Mouse (Mus musculus) MEL (cell line): Measurements from ENCODE around the gene Hcfc2. TPM values are rescaled to one million over a fixed set of nuclear protein-coding genes. Genes with fewer than 3 reads are reported as not detected.

Experiments used
- DNase-seq: peaks from one replicate; pipeline ENCODE4 v3.0.0; 2011; ENCODE audit warnings: low read depth, low spot score
- H3K27ac ChIP-seq: 2 replicates; pipeline ENCODE4 v1.5.1; 2012; ENCODE audit warnings: low read depth, mild to moderate bottlenecking, control low read depth, low read length, moderate library complexity; ENCODE audit not compliant: control insufficient read depth
- H3K27me3 ChIP-seq, 2 experiments: fragments of 150-350 bp in 1 of 2; sonication (generic) in 1 of 2; 2 replicates each; pipeline ENCODE4 v1.6.1; 2012; ENCODE audit warnings: low read length in 2 of 2, mild to moderate bottlenecking in 2 of 2, improper control_type of control experiment in 1 of 2, moderate library complexity in 1 of 2; ENCODE audit not compliant: insufficient read depth in 2 of 2, control insufficient read depth in 1 of 2
- H3K36me3 ChIP-seq, 2 experiments: 2 replicates each; pipeline ENCODE4 v1.6.1; 2012 to 2014; ENCODE audit warnings: low read length in 2 of 2, improper control_type of control experiment in 1 of 2, inconsistent platforms in 1 of 2, mild to moderate bottlenecking in 1 of 2; ENCODE audit not compliant: insufficient read depth in 2 of 2, control insufficient read depth in 1 of 2
- H3K4me1 ChIP-seq, 2 experiments: fragments of 150-350 bp in 1 of 2; sonication (generic) in 1 of 2; 2 replicates each; pipeline ENCODE4 v1.6.1; 2012; ENCODE audit warnings: low read length in 2 of 2, improper control_type of control experiment in 1 of 2, mild to moderate bottlenecking in 1 of 2; ENCODE audit not compliant: insufficient read depth in 2 of 2, control insufficient read depth in 1 of 2
- H3K4me3 ChIP-seq, 2 experiments: fragments of 150-350 bp in 1 of 2; sonication (generic) in 1 of 2; 2 replicates each; pipeline ENCODE4 v1.5.1; 2012; ENCODE audit warnings: low read depth in 2 of 2, low read length in 2 of 2, mild to moderate bottlenecking in 2 of 2, moderate library complexity in 2 of 2, control low read depth in 1 of 2, improper control_type of control experiment in 1 of 2; ENCODE audit not compliant: control insufficient read depth in 1 of 2, insufficient read depth in 1 of 2
- H3K79me2 ChIP-seq: 2 replicates; pipeline ENCODE4 v1.6.1; 2012; ENCODE audit warnings: mild to moderate bottlenecking, low read length, moderate library complexity; ENCODE audit not compliant: control insufficient read depth, poor library complexity, insufficient read depth
- H3K9ac ChIP-seq: 2 replicates; pipeline ENCODE4 v1.6.1; 2012; ENCODE audit warnings: low read depth, mild to moderate bottlenecking, control low read depth, low read length, moderate library complexity; ENCODE audit not compliant: control insufficient read depth, poor library complexity, severe bottlenecking
- H3K9me3 ChIP-seq: fragments of 150-350 bp; sonication (generic); replicated peaks from 2 replicates; pipeline ENCODE4 v1.6.1; 2012; ENCODE audit warnings: mild to moderate bottlenecking, low read length, improper control_type of control experiment, moderate library complexity; ENCODE audit not compliant: insufficient read depth
- EP300 ChIP-seq, 2 experiments: IDR thresholded peaks; 2 replicates each; pipeline ENCODE4 v1.6.1; 2011; ENCODE audit warnings: improper control_type of control experiment in 2 of 2, low read length in 2 of 2, low read depth in 1 of 2, mild to moderate bottlenecking in 1 of 2
- ETS1 ChIP-seq: IDR thresholded peaks from 2 replicates; pipeline ENCODE4 v1.6.1; 2012; ENCODE audit warnings: low read depth, mild to moderate bottlenecking, inconsistent platforms, low read length, improper control_type of control experiment, moderate library complexity
- GATA1 ChIP-seq: IDR thresholded peaks from 2 replicates; pipeline ENCODE4 v1.6.1; 2011; ENCODE audit warnings: low read depth, low read length, improper control_type of control experiment
- MAFK ChIP-seq: IDR thresholded peaks from 2 replicates; pipeline ENCODE4 v1.6.1; 2011; ENCODE audit warnings: low read depth, mild to moderate bottlenecking, low read length, improper control_type of control experiment, borderline replicate concordance
- MAZ ChIP-seq: IDR thresholded peaks from 2 replicates; pipeline ENCODE4 v1.6.1; 2012; ENCODE audit warnings: low read depth, mild to moderate bottlenecking, inconsistent platforms, low read length, improper control_type of control experiment
- MEF2A ChIP-seq: IDR thresholded peaks from 2 replicates; pipeline ENCODE4 v1.6.1; 2014; ENCODE audit warnings: low read depth, mild to moderate bottlenecking, inconsistent platforms, low read length, improper control_type of control experiment; ENCODE audit not compliant: poor library complexity, insufficient replicate concordance, severe bottlenecking; ENCODE audit errors: extremely low read depth
- MXI1 ChIP-seq: IDR thresholded peaks from 2 replicates; pipeline ENCODE4 v1.6.1; 2011; ENCODE audit warnings: mild to moderate bottlenecking, low read depth, low read length, improper control_type of control experiment
- POLR2A ChIP-seq, 2 experiments: IDR thresholded peaks; 2 replicates each; pipeline ENCODE4 v1.6.1; 2011 to 2012; ENCODE audit warnings: low read length in 2 of 2, mild to moderate bottlenecking in 2 of 2, control low read depth in 1 of 2, improper control_type of control experiment in 1 of 2, low read depth in 1 of 2, moderate library complexity in 1 of 2; ENCODE audit not compliant: control insufficient read depth in 1 of 2, insufficient read depth in 1 of 2, poor library complexity in 1 of 2
- POLR2AphosphoS5 ChIP-seq: IDR thresholded peaks from 2 replicates; pipeline ENCODE4 v1.6.1; 2012; ENCODE audit warnings: low read depth, borderline replicate concordance, mild to moderate bottlenecking, inconsistent platforms, low read length, moderate library complexity, mixed read lengths
- RAD21 ChIP-seq: IDR thresholded peaks from 2 replicates; pipeline ENCODE4 v1.6.1; 2011; ENCODE audit warnings: mild to moderate bottlenecking, low read depth, low read length, improper control_type of control experiment
- RCOR1 ChIP-seq: IDR thresholded peaks from 2 replicates; pipeline ENCODE4 v1.6.1; 2012; ENCODE audit warnings: low read depth, mild to moderate bottlenecking, inconsistent platforms, low read length, improper control_type of control experiment
- SMC3 ChIP-seq: IDR thresholded peaks from 2 replicates; pipeline ENCODE4 v1.6.1; 2011; ENCODE audit warnings: low read depth, low read length, improper control_type of control experiment
- TCF12 ChIP-seq: IDR thresholded peaks from 2 replicates; pipeline ENCODE4 v1.6.1; 2014; ENCODE audit warnings: low read depth, mild to moderate bottlenecking, inconsistent platforms, low read length, improper control_type of control experiment, moderate library complexity
- ZNF384 ChIP-seq: IDR thresholded peaks from 2 replicates; pipeline ENCODE4 v1.6.1; 2012; ENCODE audit warnings: low read depth, mild to moderate bottlenecking, inconsistent platforms, low read length, improper control_type of control experiment
- polyA plus RNA-seq, 2 experiments: library from polyadenylated mRNA; stranded (reverse) in 1 of 2; unstranded in 1 of 2; fragments of >175 nt in 1 of 2; fragments of >200 nt in 1 of 2; gene quantifications; 2 replicates each; pipeline versions ENCODE4 v1.2.1 to v1.2.4; 2012; ENCODE audit warnings: low replicate concordance in 2 of 2, low read depth in 1 of 2; ENCODE audit not compliant: insufficient read length in 2 of 2, insufficient read depth in 1 of 2, missing spikeins in 1 of 2
- total RNA-seq: library from RNA; depleted of rRNA; stranded (reverse); fragments of 300-350 nt; gene quantifications from 2 replicates; pipeline ENCODE4 v1.2.3, GENCODE M21; 2012

The Hcfc2 gene
- total and polyA plus RNA-seq, 3 experiments = 20.9 to 21.0 TPM; not detected in 1

- Histone ChIP-seq H3K79me2 (no peaks in the 10 kb centered on the region), H3K9ac (no peak overlapping the region), H3K36me3 (peaks cover 11 to 26% of the 10 kb centered on the region in 2 experiments), H3K4me1 (peaks cover 8 to 10% of the 10 kb centered on the region in 2 experiments), H3K27me3 (no peaks in the 10 kb centered on the region), H3K27ac (no peak overlapping the region), H3K9me3 (no peaks in the 10 kb centered on the region), H3K4me3 (no peak overlapping the region)
- no peak for DNase-seq
- no peak for TF ChIP-seq MXI1
- TF ChIP-seq ETS1 = no peak
- TF ChIP-seq TCF12 = no peak
- no peak for TF ChIP-seq POLR2A (IDR thresholded peaks at IDR 0.05; ENCODE audit: control insufficient read depth in 1 of 2, insufficient read depth in 1 of 2, low read depth in 1 of 2, low read length in 2 of 2, poor library complexity in 1 of 2)
- no peak for TF ChIP-seq GATA1
Measured at GRCm38 (mm10) chr10:82745301-82745700, 49.3 kb downstream of the Hcfc2 start.

GRCm38 (mm10) chr10:82746988-82747850 lies 51.3 kb downstream of the Hcfc2 start:
- H3K9ac ChIP-seq = no peak overlapping the region
- no peak for DNase-seq
- H3K36me3 ChIP-seq = peaks cover 9 to 32% of the 10 kb centered on the region in 2 experiments
- H3K79me2 ChIP-seq = no peaks in the 10 kb centered on the region
- H3K9me3 ChIP-seq = no peaks in the 10 kb centered on the region
- no peak overlapping the region for H3K27ac ChIP-seq
- H3K4me1 ChIP-seq = peaks cover 8 to 10% of the 10 kb centered on the region in 2 experiments
- H3K4me3 ChIP-seq = no peak overlapping the region
- TF ChIP-seq ETS1 = no peak
- no peak for TF ChIP-seq RAD21
- TF ChIP-seq MEF2A = no peak
- TF ChIP-seq MAFK = no peak
- no peak for TF ChIP-seq RCOR1
- no peak for TF ChIP-seq MAZ
- TF ChIP-seq POLR2AphosphoS5 = no peak
- TF ChIP-seq ZNF384 = no peak
- no peak for TF ChIP-seq EP300 (IDR thresholded peaks at IDR 0.05; ENCODE audit: low read depth in 1 of 2, low read length in 2 of 2)
- no peak for TF ChIP-seq SMC3
- H3K27me3 ChIP-seq = no peaks in the 10 kb centered on the region
